Mouse (Mus musculus) kidney, embryonic 14.5 days (tissue): Measurements from ENCODE around the gene Frmd5. TPM values are rescaled to one million over a fixed set of nuclear protein-coding genes. Genes with fewer than 3 reads are reported as not detected.

Experiments
- ATAC-seq: fragments of 200-750 bp; cut with Nextera tagmentation; 2 replicates; pipeline ENCODE4 v1.8.0; 2017; ENCODE audit warnings: moderate number of reproducible peaks, mild to moderate bottlenecking, moderate TSS enrichment, moderate library complexity; ENCODE audit not compliant: low FRiP score, low TSS enrichment
- H3K27ac ChIP-seq: fragments of 300-500 bp; sonication (generic); 2 replicates; pipeline ENCODE4 v1.5.1; 2014; ENCODE audit warnings: low read depth, mild to moderate bottlenecking, low read length, moderate library complexity, mixed read lengths
- H3K27me3 ChIP-seq: fragments of 300-500 bp; sonication (generic); 2 replicates; pipeline ENCODE4 v1.6.1; 2014; ENCODE audit warnings: mild to moderate bottlenecking, low read length; ENCODE audit not compliant: control insufficient read depth, insufficient read depth
- H3K36me3 ChIP-seq: fragments of 300-500 bp; sonication (generic); 2 replicates; pipeline ENCODE4 v1.6.1; 2014; ENCODE audit warnings: low read length, mixed read lengths; ENCODE audit not compliant: control insufficient read depth, insufficient read depth
- H3K4me1 ChIP-seq: fragments of 300-500 bp; sonication (generic); 2 replicates; pipeline ENCODE4 v1.6.1; 2014; ENCODE audit warnings: low read length, mixed read lengths; ENCODE audit not compliant: control insufficient read depth, insufficient read depth
- H3K4me2 ChIP-seq: fragments of 300-500 bp; sonication (generic); replicated peaks from 2 replicates; pipeline ENCODE4 v1.6.1; 2014; ENCODE audit warnings: low read depth, mild to moderate bottlenecking, low read length
- H3K4me3 ChIP-seq: fragments of 300-500 bp; sonication (generic); 2 replicates; pipeline ENCODE4 v1.5.1; 2014; ENCODE audit warnings: mild to moderate bottlenecking, low read length
- H3K9ac ChIP-seq: fragments of 300-500 bp; sonication (generic); 2 replicates; pipeline ENCODE4 v1.6.1; 2014; ENCODE audit warnings: low read depth, mild to moderate bottlenecking, low read length, moderate library complexity
- H3K9me3 ChIP-seq: fragments of 300-500 bp; sonication (generic); 2 replicates; pipeline ENCODE4 v1.6.1; 2016; ENCODE audit warnings: low read length; ENCODE audit not compliant: control insufficient read depth
- WGBS: fragments of 180-500 bp; shearing (Covaris S2); extraction: QIAGEN DNeasy Blood & Tissue Kit; methylation state at CpG from one replicate; pipeline ENCODE4 v1.1.7; 2014; 5-methylcytosine and 5-hydroxymethylcytosine counted together
- polyA plus RNA-seq: library from polyadenylated mRNA; unstranded; fragments of >200 nt; fragmentation: Nextera tagmentation; extraction: Ambion mirVana; gene quantifications from 2 replicates; pipeline ENCODE4 v1.2.1, GENCODE M21; 2014

Gene Frmd5
- polyA plus RNA-seq, 1 experiment from 2014 or later, result 2.8 TPM

DNA sequence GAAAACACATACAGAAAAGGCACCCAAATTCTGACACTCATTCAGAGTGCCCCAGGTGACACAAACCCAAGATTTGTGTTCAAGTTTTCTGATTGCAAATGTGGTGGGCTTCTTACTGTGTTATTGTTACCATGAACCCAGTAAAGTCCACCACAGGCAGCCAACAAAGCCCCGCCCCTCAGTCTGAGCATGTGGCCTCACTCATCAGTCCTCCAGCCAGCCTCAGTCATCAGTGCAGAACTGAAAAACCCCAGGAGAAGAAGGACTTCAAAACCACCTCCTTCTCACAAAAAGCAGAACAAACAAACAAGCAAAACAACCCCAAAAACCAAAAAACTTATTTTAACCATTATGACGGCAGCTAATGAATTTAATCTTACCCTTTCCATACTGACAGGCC is 18.5 kb downstream of the Frmd5 start:
- Histone ChIP-seq H3K9me3 (no peaks in the 10 kb centered on the region), H3K27me3 (no peaks in the 10 kb centered on the region), H3K4me2 (no peak overlapping the region), H3K9ac (no peak overlapping the region), H3K27ac (no peak overlapping the region), H3K4me1 (no peaks in the 10 kb centered on the region), H3K4me3 (no peak overlapping the region), H3K36me3 (no peaks in the 10 kb centered on the region)
- whole genome bisulfite sequencing, result 96% methylated on average over 2 of the region's 2 CpGs
- no peak for ATAC-seq

DNA sequence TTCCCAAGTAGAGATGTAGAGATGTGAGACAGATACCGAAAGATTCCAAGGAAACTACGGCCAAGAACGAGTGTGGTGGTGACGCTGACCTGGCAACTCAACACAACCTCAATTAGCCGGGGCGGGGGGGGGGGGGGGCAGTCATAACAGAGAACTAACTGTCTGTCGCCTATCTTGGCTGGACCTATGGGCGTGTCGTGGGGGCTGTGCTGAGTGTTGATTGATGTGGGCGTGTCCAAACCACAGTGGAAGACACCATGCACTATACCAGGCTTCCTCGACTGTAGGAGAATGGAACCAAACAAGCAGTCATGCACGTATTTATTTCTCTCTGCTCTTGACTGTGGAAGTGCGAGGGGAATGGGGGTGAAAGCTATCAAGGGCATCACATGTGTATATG is 19.1 kb downstream of the Frmd5 start:
- H3K27ac ChIP-seq, result no peak overlapping the region
- no peaks in the 10 kb centered on the region for H3K27me3 ChIP-seq
- H3K4me2 ChIP-seq, result no peak overlapping the region
- no peak overlapping the region for H3K4me3 ChIP-seq
- no peak for ATAC-seq
- no peaks in the 10 kb centered on the region for H3K9me3 ChIP-seq
- H3K9ac ChIP-seq, result no peak overlapping the region
- H3K4me1 ChIP-seq, result no peaks in the 10 kb centered on the region
- no peaks in the 10 kb centered on the region for H3K36me3 ChIP-seq
- WGBS, result 57% methylated on average over 13 of the region's 13 CpGs

DNA sequence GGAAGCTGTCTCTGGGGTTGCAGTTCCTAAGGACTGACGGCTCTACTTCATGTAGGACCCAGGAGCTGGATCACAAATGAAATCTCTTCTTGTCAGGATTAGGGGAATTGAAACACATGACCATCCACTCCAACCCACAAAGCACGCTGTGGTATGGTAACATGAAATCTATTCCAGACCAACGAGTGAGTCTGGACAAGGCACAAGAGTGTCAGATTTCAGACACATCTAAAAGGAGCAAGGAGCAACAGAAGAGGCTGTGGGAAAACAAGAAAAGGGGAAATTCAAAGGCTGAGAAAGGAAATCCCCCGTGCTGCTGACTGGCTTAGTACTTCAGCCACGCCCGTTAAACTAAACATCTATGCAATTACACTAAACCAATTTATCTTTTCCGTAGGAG is 19.6 kb downstream of the Frmd5 start:
- no peak overlapping the region for H3K4me3 ChIP-seq
- H3K9me3 ChIP-seq, result no peaks in the 10 kb centered on the region
- ATAC-seq, result no peak
- no peaks in the 10 kb centered on the region for H3K36me3 ChIP-seq
- no peak overlapping the region for H3K4me2 ChIP-seq
- H3K4me1 ChIP-seq, result no peaks in the 10 kb centered on the region
- no peak overlapping the region for H3K27ac ChIP-seq
- no peak overlapping the region for H3K9ac ChIP-seq
- 41% methylated on average over 7 of the region's 7 CpGs for WGBS
- H3K27me3 ChIP-seq, result no peaks in the 10 kb centered on the region

DNA sequence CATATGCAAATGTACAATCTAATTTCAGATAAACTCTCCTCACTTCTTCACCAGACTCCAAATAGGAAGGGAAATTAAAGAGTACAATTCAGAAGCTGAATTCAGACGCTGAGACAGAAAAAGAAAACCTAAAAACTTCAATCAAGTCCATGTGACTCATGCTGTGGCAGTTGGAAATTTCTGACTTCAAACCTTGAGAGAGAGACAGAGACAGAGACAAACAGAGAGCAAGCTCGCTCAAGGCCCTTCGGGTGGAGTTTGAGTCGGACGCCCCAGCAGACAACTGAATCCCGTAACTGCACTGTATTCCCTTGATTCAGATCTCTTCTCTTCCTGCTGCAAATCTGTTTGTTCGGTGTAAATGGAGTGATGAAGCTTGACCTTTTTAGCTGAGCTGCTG is 30.7 kb downstream of the Frmd5 start:
- no peaks in the 10 kb centered on the region for H3K4me1 ChIP-seq
- no peak overlapping the region for H3K4me2 ChIP-seq
- H3K4me3 ChIP-seq, result no peak overlapping the region
- no peak overlapping the region for H3K27ac ChIP-seq
- no peaks in the 10 kb centered on the region for H3K36me3 ChIP-seq
- 80% methylated on average over 7 of the region's 7 CpGs for WGBS
- no peak overlapping the region for H3K9ac ChIP-seq
- no peaks in the 10 kb centered on the region for H3K9me3 ChIP-seq
- H3K27me3 ChIP-seq, result no peaks in the 10 kb centered on the region
- no peak for ATAC-seq

DNA sequence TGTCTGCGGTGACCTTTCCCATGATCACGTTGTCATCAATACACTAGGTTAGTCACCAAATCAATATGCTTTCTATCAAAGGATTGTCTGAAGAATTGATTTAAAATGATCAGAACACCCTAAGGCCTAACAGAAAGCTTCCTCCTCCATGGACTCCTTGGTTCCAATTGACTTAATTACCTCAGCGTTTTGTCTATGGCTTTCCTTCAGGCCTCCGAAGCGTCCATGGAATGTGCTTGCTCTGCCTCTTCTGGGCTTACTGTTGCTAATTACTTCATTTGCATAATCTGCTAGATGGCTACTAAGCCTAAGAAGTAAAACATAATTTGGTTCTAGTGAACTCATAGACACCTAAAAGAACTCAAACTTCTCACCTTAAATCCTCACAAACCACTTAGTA is 42.0 kb downstream of the Frmd5 start:
- Histone ChIP-seq H3K4me3 (no peak overlapping the region), H3K4me1 (no peaks in the 10 kb centered on the region), H3K9ac (no peak overlapping the region), H3K36me3 (no peaks in the 10 kb centered on the region), H3K27me3 (no peaks in the 10 kb centered on the region), H3K9me3 (no peaks in the 10 kb centered on the region; the same call in 1 of the 2 replicates), H3K27ac (no peak overlapping the region), H3K4me2 (no peak overlapping the region)
- ATAC-seq, result no peak
- WGBS, result 78% methylated on average over 5 of the region's 5 CpGs

DNA sequence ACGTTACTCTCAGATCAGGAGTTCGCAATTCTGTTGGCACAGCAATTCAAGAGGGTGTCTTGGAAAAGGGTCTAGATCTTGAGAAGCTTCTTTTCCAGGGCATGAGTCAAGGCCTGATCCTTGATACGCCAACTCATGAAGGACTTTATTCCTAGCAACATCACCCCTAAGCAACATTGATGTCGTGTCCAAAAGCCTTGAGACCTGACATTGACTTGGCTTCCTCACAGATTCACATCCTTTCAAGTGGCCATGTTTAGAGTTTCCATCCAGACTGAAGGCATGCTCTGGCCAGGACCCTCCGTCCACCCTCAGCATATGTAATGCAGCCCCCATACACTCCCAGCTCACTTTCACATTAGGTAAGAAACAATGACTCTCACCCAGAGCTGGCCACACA is 45.0 kb downstream of the Frmd5 start:
- Histone ChIP-seq H3K4me3 (no peak overlapping the region), H3K9me3 (no peaks in the 10 kb centered on the region), H3K36me3 (no peaks in the 10 kb centered on the region), H3K4me2 (no peak overlapping the region), H3K4me1 (no peaks in the 10 kb centered on the region), H3K27ac (no peak overlapping the region), H3K27me3 (no peaks in the 10 kb centered on the region), H3K9ac (no peak overlapping the region)
- 95% methylated on average over 5 of the region's 5 CpGs for WGBS
- ATAC-seq, result no peak

DNA sequence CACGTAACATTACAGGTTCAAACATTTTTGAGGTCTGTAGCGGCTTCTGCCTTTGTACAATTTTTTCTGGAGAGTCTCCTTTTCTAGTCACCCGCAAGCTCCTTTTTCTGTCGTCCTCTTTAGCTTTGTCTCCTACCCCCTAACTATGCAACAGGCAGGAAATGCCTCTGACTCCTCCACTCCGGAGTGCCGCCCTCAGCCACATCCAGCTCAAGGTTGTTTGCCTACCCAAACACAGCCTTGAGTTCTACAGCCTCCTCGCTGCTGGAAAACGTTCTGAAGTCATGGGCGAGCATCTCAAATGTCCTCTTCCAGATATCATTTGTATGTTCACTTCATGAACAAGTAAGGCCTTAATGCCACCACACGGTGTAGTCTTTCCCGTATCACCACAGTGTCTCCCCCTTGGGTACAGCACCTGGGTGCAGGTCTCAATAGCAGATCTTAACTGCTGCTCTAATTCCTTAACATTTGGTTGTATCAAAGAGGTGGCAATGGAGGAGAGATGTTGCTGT is 45.5 kb downstream of the Frmd5 start:
- ATAC-seq, result no peak
- 86% methylated on average over 11 of the region's 11 CpGs for WGBS
- no peaks in the 10 kb centered on the region for H3K27me3 ChIP-seq
- H3K9ac ChIP-seq, result no peak overlapping the region
- no peaks in the 10 kb centered on the region for H3K4me1 ChIP-seq
- no peaks in the 10 kb centered on the region for H3K9me3 ChIP-seq
- no peak overlapping the region for H3K4me3 ChIP-seq
- no peaks in the 10 kb centered on the region for H3K36me3 ChIP-seq
- H3K4me2 ChIP-seq, result no peak overlapping the region
- no peak overlapping the region for H3K27ac ChIP-seq

DNA sequence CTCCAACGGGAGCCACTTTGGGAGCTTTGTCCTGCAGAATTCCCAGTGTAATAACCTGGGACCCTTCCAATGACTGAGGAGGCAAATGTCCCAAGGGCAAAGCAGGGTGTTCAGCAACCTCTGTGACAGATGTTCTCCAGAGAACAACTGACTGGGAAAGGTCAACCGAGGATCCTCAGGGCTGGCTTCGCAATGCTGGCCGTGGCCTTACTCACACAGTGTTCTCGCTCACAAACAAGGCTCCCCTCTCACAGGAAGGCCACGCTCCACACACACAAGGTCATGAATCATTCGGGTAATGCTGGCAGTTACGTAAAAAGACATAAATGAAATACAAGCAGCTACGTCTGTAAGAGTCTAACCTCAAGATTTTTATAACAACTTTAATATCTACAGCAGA is 46.2 kb downstream of the Frmd5 start:
- Histone ChIP-seq H3K9me3 (no peaks in the 10 kb centered on the region), H3K9ac (no peak overlapping the region), H3K27ac (no peak overlapping the region), H3K4me1 (no peaks in the 10 kb centered on the region), H3K4me3 (no peak overlapping the region), H3K36me3 (no peaks in the 10 kb centered on the region), H3K27me3 (no peaks in the 10 kb centered on the region), H3K4me2 (no peak overlapping the region)
- 78% methylated on average over 9 of the region's 9 CpGs for WGBS
- ATAC-seq, result no peak

DNA sequence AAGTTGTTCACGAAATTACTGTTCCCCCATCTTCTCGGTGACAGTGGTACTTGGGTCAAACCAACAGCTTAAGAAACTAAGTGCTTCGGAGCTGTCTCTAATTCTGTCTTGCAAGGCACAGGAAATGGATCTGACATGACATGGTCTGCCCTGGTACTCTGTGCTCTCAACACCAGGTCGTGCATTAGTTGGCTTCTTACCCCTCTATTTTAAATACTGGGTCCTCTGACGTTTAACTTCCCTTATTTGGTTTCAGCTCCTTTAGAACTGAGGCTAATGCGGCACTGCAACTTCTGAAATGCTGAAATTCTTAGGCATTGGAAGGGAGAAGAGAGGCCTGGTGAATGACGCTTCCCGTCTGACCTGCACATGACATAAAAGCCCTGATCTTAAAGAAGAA is 48.6 kb downstream of the Frmd5 start:
- no peaks in the 10 kb centered on the region for H3K36me3 ChIP-seq
- H3K4me3 ChIP-seq, result no peak overlapping the region
- H3K4me2 ChIP-seq, result no peak overlapping the region
- no peak overlapping the region for H3K27ac ChIP-seq
- no peak overlapping the region for H3K9ac ChIP-seq
- no peaks in the 10 kb centered on the region for H3K27me3 ChIP-seq
- ATAC-seq, result no peak
- WGBS, result 82% methylated on average over 8 of the region's 8 CpGs
- H3K4me1 ChIP-seq, result no peaks in the 10 kb centered on the region
- H3K9me3 ChIP-seq, result no peaks in the 10 kb centered on the region

DNA sequence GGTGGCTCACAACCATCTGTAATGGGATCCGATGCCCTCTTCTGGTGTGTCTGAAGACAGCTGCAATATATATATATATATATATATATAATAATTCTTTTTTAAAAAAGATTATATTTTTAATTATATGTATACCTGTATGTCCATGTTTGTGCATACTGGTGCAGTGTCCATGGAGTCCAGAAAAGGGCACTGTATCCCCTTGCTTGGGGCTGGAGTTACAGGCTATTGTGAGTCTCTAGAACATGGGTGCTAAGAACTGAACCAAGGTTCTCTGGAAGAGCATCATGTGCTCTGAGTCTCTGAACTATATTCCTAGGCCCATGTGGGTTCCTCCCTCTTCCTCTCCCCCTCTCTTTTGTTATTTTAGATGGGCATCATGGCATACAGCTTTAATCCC is 50.6 kb downstream of the Frmd5 start:
- no peak for ATAC-seq
- 100% methylated on average over 1 of the region's 1 CpGs for WGBS

More for the DNA sequence above, 50.6 kb downstream of the Frmd5 start:
- Histone ChIP-seq H3K27ac (no peak overlapping the region), H3K36me3 (no peaks in the 10 kb centered on the region), H3K9me3 (no peaks in the 10 kb centered on the region), H3K27me3 (no peaks in the 10 kb centered on the region), H3K4me2 (no peak overlapping the region), H3K4me1 (no peaks in the 10 kb centered on the region), H3K4me3 (no peak overlapping the region), H3K9ac (no peak overlapping the region)
